Mouse (Mus musculus) kidney, adult 8-10 months (tissue): Measurements from ENCODE around the gene Parp9.
"Not testable (repeated sequence)": the region's sequence is repeated elsewhere in the genome, so short reads cannot be mapped to it uniquely, and the experiment has no call there.

Experiments
- DNase-seq, 2 experiments: peaks; one replicate each; pipeline ENCODE4 v3.0.0; 2022

The Parp9 gene

DNA sequence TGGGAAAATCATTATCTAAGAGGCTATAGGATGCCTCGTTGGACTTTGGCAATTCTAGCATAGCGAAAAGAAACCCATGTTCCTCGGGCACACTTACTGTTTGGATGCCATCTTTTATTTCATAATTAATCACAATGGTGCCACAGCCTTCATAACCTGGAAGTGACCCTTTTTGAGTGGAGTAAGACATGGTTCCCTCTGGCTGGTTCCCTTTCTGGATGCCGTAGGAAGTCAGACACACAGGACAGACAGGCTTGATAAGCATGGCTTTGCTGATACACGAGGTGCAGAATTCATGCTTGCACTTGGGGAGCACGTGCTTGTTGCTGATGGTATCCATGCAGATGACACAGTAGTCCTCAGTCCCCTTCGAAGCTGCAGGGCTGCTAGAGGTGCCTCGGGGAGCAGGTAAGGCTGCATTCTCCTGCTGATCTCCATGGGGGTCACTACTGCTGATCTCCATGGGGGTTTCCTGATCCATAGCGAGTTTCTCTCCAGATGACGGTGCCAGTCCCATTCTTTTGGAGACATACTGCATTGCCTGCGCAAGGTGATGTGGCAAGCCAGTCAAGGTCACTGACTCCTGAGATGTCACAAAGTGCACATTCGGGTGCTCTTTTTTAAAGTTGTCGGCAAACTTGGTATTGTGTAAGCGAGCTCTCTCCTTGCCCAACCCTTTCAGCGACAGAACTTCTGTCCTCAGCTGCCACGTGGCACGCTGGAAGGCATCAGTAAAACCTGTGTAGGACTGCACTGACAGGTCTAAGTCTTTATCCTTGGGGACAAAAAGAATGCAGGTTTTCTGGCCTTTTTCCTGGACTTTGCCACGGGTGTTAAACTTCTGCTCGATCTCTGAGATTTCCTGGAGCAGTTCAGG, 5.9 kb upstream of the Parp9 start:
- no peak for DNase-seq

DNA sequence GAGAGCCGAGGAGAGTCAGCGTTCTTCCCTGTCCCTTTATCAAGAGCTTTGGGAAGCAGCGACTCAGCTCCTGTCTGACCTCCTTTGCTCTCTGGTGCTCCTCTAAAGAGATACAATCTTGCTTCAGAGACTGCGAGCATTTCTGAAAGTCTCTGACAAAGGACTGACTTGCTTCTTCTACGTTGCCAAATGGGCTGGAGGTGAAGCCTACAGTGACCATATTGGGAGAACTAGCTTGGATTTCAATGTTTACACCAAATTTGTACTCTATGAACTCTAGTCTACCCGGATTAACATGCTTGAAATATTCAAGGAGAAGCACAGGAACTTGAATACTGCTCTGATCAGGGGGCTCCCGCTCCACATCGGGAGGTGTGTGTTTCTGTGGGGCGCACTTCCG, 5.1 kb upstream of the Parp9 start:
- no peak for DNase-seq

DNA sequence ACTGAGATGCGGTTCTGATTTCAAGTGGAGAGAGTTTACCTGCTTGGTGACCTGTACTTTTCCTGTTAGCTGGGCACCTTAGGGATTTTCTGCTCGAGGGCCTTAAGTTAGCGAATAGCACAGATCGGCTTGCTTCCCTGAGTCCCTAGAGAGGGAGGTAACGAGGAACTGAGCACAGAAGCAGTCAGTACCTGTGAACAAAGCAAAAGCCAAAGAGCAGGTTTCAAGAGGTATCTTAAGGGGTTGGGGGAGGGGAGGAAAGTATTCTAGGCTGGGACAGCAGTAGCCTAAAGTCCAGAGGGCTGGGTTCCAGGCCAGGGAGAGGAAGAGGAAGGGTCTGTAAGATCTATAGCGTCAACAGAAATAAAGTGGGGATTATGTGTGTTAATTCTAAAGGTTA, 991 bp downstream of the Parp9 start:
- DNase-seq, result peak; percentile 29 to 30

DNA sequence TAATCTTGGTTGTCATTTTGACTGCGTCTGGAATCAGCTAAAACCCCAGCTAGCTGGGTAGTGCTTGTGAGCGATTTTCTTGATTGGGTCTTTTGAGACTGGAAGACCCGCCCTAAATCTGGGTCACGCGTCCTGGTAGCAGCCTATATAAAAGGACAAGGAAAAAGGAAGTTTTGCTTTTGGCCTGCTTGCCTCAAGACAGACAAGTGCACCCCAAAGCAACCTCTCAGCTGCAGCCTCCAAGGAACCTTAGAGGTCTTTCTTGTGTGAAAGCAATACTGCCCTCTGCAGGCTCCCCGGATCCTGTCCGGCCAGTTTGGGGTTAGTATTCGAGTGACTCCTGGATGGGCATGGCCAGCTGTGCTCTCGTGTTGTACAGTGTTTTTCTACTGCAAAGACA, 1.4 kb downstream of the Parp9 start:
- peak; percentile 85 to 93 for DNase-seq

DNA sequence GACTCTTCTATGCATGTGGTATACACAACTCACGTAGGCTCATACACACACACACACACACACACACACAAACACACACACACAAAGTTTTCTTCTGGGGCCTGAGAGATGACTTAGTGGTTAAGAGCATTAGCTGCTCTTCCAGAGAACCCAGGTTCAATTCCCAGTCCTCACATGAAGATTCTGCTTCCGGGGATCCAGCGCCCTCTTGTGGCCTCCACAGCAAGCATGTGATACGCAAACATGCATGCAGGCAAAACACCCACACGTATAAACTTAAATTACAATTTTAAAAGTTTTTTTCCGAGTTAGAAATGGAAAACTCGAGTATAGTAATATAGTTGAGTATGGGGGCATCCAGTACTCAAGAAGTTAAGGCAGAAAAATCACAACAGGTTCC, 3.1 kb downstream of the Parp9 start:
- DNase-seq, result peak in 1 of 2 experiments; percentile 42

DNA sequence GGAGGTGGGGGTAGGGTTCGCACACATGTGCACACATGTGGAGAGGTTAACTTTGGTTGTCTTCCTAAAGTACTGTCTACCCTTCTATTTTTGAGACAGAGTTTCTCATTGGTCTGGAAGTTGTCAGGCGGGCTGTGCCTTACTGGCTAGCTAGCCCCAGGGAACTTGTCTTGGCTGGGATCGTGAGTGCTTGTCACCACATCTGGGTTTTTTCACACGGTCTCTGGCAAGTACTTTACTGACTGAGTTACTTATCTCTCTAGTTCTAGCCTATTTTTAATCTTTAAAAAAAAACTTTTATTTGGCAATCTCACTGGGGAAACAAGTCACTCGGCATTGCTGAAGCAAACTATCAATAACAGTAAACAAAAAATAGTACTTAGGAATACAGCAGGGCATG, 11.0 kb downstream of the Parp9 start:
- no peak for DNase-seq

DNA sequence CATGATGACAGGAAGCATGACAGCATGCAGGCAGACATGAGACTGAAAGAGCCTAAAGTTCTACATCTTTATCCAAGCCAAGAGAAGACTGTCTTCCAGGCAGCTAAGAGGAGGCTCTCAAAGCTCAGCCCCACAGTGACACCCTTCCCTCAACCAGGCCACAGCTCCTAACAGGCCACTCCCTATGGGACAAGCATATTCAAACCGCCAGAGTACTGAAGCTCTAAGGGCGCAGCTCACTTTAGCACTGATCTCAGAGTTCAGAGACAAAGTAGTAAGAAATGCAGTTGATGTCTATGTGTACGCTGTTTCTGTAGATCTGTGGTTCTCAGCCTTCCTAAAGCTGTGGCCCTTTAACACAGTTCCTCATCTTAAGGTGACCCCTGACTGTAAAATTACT, 12.9 kb downstream of the Parp9 start:
- no peak for DNase-seq

DNA sequence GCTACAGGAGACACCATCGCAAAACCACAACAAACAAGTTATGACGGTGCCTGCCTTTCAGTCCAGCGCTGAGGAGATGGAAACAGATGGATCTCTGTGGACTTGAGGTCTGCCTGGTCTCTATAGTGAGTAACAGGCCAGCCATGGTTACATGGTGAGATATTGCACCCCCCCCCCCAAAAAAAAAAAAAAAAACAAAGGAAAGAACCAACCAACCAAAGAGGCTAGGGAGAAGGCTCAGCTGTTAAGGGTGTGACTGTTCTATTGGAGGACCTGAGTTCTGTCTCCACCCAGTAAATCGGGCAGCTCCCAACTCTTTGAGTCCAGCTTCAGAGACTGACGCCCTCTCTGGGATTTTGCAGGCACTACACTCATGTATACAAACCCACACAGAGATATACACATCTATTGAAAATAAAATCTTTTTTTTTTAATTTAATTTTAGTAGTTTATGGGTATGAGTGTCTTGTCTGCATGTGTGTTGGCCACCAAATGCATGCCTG, 14.4 kb downstream of the Parp9 start:
- no peak for DNase-seq

DNA sequence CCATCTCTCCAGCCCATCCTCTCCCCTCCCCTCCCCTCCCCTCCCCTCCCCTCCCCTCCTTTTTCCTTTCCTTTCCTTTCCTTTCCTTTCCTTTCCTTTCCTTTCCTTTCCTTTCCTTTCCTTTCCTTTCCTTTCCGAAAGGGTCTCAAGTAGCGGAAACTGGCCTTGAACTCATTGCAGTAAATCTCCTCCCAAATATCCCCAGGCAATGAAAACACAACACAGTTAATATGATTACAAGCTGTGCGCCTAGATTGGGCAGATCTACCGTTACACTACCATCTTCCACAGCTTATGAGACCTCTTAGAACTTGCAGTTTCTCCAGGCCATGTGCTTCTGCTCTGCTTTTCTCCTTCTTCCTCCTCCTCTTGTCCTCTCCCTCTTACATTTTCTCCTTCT, 27.7 kb downstream of the Parp9 start:
- DNase-seq, result not testable (repeated sequence)

DNA sequence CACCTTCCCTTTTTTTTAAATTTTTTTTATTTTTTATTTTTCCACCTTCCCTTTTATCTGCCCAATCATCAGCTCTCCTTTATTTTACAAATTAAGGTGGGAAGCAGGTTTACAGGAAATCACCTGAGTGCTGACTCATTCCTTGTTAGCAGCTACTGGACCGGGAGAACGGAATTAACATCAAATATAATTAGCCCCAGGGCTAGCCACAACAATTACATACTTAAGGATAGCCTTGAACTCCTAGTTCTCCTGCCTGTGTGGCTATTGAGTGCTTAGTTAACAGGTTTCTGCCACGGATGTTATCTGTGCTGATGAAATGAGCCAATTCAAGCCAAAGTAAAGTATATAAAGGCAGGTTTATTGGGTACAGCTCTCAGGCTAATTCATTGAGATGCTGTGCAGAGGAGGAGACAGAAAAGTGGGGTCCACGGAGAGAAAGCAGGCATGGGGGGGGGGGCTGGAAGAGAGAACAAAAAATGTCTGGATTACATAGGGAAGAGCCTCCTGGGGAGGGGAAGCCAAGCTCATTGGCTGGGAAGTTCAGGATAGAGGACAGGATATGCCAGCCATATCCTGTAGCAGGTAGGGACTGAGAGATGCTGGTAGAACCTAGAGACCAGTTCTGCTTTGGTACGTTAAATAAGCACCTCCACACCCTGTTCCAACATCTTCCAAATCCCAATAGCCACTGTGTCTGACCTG, 28.3 kb downstream of the Parp9 start:
- no peak for DNase-seq

DNA sequence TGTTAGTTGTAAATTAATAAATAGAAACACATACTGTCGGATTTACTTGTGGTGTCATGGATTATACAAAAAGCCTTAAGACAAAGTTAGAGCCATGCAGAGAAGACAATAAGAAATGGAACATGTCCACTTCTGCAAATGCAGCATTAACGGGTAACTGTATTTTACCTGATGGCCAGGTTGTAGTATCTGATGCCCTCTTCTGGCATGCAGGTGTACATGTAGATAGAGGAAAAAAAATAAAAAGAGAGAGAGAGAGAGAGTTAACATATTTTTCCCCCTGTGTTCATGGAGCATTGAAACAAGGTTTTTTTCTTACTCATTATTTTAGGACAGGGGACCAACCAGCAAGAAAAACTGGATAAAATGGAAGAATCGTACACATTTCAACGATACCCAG, 29.0 kb downstream of the Parp9 start:
- DNase-seq, result no peak

DNA sequence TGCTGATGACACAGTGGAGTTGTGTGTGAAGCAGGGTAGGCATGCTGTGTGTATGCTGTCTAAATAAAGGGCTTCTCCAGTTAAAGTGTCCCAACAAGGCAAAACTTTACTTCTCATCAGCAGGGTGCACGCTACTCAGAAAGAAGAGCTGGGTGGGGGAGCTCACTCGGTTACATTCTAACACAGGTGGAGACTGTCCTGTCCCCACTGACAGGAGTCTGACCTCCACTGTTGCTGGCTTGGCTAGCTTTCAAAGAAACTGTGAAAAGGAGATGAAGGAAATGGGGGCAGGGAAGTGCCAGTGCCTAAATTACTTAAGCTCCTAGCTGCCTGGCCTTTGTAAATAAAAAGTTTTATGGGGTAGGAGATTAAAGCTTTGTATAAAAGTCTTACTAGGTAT, 29.9 kb downstream of the Parp9 start:
- no peak for DNase-seq

DNA sequence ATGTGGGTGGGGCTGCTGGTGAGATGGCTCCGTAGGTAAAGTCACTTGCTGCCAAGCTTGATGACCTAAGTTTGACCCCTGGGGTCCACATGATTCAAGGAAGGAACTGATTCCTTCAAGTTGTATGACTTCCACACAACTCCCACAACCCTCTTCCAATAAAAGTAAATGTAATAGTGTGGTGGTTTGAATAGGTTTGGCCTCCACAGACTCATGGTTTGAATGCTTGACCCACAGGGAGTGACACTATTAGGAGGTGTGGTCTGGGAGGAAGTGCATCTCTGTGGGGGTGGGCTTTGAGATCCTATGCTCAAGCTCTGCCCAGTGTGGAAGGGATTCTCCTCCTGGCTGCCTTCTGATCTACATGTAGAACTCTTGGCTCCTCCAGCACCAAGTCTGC, 35.8 kb downstream of the Parp9 start:
- no peak for DNase-seq

DNA sequence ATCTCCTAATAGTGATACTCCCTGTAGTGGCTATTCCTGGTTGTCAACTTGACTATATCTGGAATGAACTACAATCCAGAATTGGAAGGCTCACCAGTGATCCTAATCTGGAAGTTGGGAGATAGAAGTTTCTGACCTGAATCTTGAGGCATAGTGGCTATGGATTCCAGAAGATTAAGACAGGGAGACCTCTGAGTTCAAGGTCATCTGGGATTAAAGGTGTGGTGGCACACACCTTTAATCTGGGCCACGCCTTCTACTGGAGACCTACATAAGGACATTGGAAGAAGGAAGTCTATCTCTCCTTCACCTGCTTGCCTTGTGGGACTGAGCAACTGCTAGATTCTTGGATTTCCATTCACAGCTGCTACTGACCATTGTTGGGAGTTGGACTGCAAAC, 40.2 kb downstream of the Parp9 start, which contains the start of gene Kpna1:
Gene Kpna1, plus strand, starts transcription at position 301 of the 400 bp plus-strand sequence.
- DNase-seq, result not testable (repeated sequence)

DNA sequence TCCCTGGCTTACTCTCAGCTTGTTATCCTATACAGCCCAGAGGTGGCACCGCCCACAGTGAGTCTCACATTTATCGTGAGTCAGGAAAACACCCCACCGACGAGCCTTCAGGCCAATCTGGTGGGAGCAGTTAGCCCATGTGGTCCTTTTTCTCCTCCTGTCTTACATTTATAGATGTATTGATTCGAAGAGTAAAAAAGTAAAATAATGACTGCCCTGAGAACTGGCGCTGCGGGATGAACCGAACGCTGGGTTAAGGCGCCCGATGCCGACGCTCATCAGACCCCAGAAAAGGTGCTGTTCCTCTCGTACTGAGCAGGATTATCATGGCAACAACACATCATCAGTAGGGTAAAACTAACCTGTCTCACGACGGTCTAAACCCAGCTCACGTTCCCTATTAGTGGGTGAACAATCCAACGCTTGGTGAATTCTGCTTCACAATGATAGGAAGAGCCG, 43.1 kb downstream of the Parp9 start:
- DNase-seq, result peak; percentile 98 to 100

DNA sequence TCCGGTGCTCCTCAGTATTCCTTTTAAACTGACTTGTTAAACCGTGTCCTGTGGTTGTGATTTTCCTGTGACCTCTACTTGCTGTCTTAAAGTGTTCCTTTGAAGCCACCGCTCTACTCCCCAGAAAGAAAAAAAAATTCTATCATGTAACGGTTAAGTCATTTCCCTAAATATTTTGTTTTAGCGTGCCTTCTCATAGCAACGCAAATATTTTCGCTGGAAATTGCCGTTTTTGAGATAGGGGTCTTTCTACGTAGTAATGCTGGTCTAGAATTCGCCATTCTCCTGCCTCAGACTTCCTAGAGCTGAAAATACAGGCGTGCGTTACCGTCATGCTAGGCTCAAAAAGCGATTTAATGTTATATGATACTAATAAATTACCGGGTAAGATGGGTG, 44.2 kb downstream of the Parp9 start:
- DNase-seq, result no peak

DNA sequence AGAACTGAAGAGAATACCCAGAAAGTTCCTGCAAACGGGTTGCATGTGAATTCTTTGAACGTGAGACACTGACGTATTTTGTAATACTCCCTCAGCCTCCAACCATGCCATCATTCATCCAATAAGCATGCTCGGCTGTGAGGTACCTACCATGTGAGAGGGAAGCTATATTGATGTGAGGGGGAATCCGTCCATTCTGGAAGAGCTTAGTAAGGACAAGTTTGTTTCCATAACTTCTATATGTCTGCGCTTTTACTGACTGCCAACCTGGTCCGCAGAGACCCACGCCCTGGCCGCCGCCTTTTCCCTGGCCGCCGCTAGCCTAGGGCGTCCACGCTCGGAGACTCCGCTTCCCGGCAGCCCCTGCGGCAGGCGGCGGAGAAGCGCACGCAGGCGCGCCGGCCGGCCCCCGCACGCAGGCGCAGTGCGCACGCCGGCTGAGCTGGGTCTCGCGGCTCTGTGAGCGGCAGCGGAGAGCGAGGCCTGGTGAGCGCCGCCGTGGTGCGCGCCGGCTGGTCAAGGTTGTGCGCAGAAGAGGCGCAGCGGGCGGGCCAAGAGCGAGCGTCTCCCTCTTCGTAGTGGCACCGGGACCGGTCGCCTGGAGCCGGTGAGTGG, 44.7 kb downstream of the Parp9 start:
- peak; percentile 87 to 89 for DNase-seq

DNA sequence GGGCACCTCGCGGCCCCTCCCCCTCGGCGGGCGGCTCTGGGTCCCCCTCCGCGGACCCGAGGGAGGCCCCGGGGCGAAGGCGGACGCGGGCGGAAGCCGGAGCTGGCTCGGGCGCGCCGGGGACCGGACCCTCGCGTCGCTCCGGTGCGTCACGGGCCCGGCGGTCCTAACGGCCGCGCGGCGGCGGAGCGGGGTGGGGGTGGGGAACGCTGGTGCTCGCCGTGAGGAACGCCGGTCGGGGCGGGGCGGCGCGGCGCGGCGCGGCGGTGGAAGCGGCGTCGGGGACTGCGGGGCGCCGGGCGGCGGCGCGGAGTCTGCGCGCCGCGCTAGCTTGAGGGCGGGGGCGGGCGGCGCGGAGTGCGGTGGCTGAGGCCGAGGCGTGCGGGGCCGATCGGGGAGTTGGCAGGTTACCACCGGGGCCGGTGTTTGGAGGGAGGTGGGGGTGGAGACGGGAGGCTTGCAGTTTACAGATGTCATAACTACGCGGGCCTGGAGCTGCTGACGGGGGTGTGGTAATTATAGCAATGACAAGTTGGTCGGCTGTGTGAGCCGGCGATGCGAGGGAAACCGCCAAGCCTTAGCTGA, 45.3 kb downstream of the Parp9 start:
- DNase-seq, result peak; percentile 45 to 53

DNA sequence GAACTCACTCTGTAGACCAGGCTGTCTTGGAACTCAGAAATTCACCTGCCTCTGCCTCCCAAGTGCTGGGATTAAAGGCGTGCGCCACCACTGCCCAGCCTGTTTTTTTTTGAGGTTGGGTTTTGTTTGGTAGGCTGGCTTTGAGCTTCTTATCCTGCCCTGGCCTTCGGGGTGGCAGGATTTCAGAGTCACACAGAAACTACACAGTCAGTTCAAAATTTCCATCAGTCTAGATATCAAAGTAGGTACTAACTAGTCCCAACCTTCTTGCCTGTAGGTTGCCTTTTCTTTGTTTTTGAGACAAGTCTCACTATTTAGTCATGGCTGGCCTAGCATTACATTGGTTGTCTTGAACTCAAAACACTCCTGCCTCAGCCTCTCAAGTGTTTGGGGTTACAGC, 46.2 kb downstream of the Parp9 start:
- no peak for DNase-seq

DNA sequence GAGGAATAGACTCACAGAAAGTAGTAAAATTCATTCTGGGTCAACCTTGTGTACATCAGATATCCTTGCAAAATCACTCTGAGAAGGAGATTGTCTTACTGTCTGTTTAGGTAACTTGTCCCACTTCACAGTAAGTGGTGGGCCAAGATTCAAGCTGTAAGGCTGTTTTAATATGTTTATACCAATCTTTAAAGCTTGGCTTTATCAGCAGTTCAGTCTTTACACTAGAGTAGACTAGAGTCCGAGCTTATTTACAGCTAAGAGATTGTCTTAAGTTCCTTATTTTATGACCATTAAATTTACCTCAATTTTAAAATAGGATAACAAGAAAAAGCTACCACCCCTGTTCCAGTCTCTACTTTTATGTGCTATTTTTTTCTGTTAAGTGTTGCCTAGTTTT, 49.7 kb downstream of the Parp9 start:
- DNase-seq, result no peak

DNA sequence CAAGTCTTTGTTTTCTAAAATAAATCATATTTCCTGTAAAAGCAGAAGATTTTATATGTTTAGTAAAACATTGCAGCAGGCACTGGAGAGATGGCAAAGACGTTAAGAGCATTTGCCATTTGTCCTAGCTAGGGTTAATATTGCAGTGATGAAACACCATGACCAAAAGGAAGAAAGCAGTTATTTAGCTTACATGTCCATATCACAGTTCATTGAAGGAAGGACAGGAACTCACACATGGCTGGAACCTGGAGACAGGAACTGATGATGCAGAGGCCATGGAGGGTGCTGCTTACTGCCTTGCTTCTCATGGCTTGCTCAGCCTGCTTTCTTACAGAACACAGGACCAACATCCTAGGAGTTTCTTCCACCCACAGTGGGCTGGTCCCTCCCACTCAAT, 54.1 kb downstream of the Parp9 start:
- DNase-seq, result no peak

DNA sequence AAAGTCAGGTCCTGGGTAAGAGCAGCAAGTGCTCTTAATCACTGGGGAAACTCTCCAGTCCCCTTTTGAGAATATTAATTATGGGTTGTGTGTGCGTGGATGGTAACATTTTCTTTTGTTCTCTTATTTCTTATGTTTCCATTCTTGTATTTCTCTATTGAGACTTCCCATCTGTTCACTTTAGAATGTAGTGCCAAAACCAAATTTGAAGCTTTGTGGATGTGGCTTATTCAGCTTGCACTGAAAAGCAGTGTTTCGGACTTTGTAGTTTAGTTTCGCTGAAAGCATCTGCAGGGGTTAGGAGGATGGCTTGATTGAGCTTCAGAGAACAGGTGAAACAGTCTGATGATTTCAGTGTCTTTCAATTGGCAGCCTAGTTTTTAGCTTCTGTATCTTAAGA, 55.0 kb downstream of the Parp9 start:
- DNase-seq, result no peak

DNA sequence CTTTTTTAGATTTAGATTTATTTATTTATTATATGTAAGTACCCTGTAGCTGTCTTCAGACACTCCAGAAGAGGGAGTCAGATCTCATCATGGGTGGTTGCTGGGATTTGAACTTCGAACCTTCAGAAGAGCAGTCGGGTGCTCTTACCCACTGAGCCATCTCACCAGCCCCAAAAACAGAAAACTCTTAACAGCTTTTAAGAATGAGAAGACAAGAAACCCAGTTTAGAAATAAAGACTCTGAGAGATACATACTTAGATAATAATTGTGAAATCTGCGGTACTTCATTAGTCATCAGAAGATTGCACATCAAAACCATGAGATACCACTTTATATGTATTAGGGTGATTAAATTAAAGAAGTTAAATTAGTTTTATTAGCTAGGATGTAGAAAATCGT, 60.6 kb downstream of the Parp9 start:
- DNase-seq, result not testable (repeated sequence)
